Mouse (Mus musculus) cerebellum, adult 2 months (tissue): ENCODE results near the gene Zfp131. TPM values are rescaled to one million over a fixed set of nuclear protein-coding genes. Genes with fewer than 3 reads are reported as not detected.

Source experiments
- DNase-seq, 2 experiments: peaks; one replicate each; pipeline ENCODE4 v3.0.0; 2021
- H3K27ac ChIP-seq: fragments of 200-500 bp; 2 replicates; pipeline ENCODE4 v1.5.1; 2012; ENCODE audit warnings: low read length, control low read depth, inconsistent platforms; ENCODE audit not compliant: insufficient read depth
- H3K27me3 ChIP-seq: fragments of 200-500 bp; 2 replicates; pipeline ENCODE4 v1.6.1; 2012; ENCODE audit warnings: inconsistent platforms, mild to moderate bottlenecking, low read length, moderate library complexity; ENCODE audit not compliant: control insufficient read depth, insufficient read depth
- H3K4me1 ChIP-seq: fragments of 200-500 bp; 2 replicates; pipeline ENCODE4 v1.6.1; 2011; ENCODE audit warnings: low read length; ENCODE audit not compliant: control insufficient read depth, insufficient read depth
- H3K4me3 ChIP-seq: fragments of 200-500 bp; replicated peaks from 2 replicates; pipeline ENCODE3; 2011; ENCODE audit warnings: mild to moderate bottlenecking, low read depth, low read length, control low read depth; ENCODE audit not compliant: insufficient read depth
- CTCF ChIP-seq: fragments of 200-500 bp; IDR thresholded peaks from 2 replicates; pipeline ENCODE4 v1.5.1; 2011; ENCODE audit warnings: low read depth, mild to moderate bottlenecking, control low read depth, low read length, moderate library complexity, borderline replicate concordance; ENCODE audit not compliant: insufficient read depth
- POLR2A ChIP-seq: fragments of 200-500 bp; IDR thresholded peaks from 2 replicates; pipeline ENCODE4 v1.6.1; 2011; ENCODE audit warnings: low read length, control low read depth, borderline replicate concordance; ENCODE audit not compliant: insufficient read depth
- WGBS: fragments of 180-500 bp; shearing (Covaris S2); methylation state at CpG from one replicate; pipeline ENCODE4 v1.1.7; 2018; 5-methylcytosine and 5-hydroxymethylcytosine counted together
- polyA plus RNA-seq: library from polyadenylated mRNA; depleted of rRNA; stranded (reverse); fragments of >200 nt; gene quantifications from 2 replicates; pipeline ENCODE4 v1.2.3, GENCODE M21; 2012

Zfp131 gene
- polyA plus RNA-seq, 1 experiment = 26.1 TPM

GRCm38 (mm10) chr13:119768541-119768940 lies 22.1 kb downstream of the Zfp131 start:
- no peak overlapping the region for H3K4me3 ChIP-seq
- H3K27me3 ChIP-seq = no peaks in the 10 kb centered on the region
- no peak for TF ChIP-seq POLR2A
- TF ChIP-seq CTCF = no peak
- DNase-seq = peak in 1 of 2 experiments; percentile 29
- 45% methylated on average over 6 of the region's 6 CpGs for whole genome bisulfite sequencing
- no peak overlapping the region for H3K27ac ChIP-seq
- peaks cover 8% of the 10 kb centered on the region; the same call in 1 of the 2 replicates for H3K4me1 ChIP-seq

GRCm38 (mm10) chr13:119766480-119766879 lies 24.2 kb downstream of the Zfp131 start:
- DNase-seq = no peak
- TF ChIP-seq POLR2A (no peak), CTCF (no peak)
- WGBS = 87% methylated on average over 7 of the region's 7 CpGs

GRCm38 (mm10) chr13:119756831-119757230 lies 33.9 kb downstream of the Zfp131 start:
- peak overlapping the region; percentile 77 for H3K4me3 ChIP-seq
- 61% methylated on average over 5 of the region's 5 CpGs for WGBS

More at GRCm38 (mm10) chr13:119766480-119766879, 24.2 kb downstream of the Zfp131 start:
- no peak overlapping the region for H3K27ac ChIP-seq
- H3K4me3 ChIP-seq = no peak overlapping the region
- H3K4me1 ChIP-seq = peaks cover 8% of the 10 kb centered on the region; the same call in 1 of the 2 replicates
- no peaks in the 10 kb centered on the region for H3K27me3 ChIP-seq

GRCm38 (mm10) chr13:119755681-119756471 lies 34.8 kb downstream of the Zfp131 start, which contains the start of gene Nim1k:
Gene Nim1k, minus strand, starts transcription at chr13:119755882.
- Histone ChIP-seq H3K4me1 (no peaks in the 10 kb centered on the region), H3K27me3 (no peaks in the 10 kb centered on the region), H3K4me3 (peak within 1 kb of the TSS; percentile 77), H3K27ac (peak within 1 kb of the TSS; percentile 76)
- peak; percentile 69 for TF ChIP-seq POLR2A
- no peak for TF ChIP-seq CTCF
- DNase-seq = peak; percentile 89
- WGBS = under 1% methylated on average over 43 of the region's 43 CpGs

More at GRCm38 (mm10) chr13:119756831-119757230, 33.9 kb downstream of the Zfp131 start:
- TF ChIP-seq CTCF (no peak), POLR2A (no peak)
- Histone ChIP-seq H3K27ac (no peak overlapping the region), H3K27me3 (no peaks in the 10 kb centered on the region), H3K4me1 (no peaks in the 10 kb centered on the region)
- DNase-seq = no peak

GRCm38 (mm10) chr13:119755141-119755547 lies 35.5 kb downstream of the Zfp131 start:
- peak in 1 of 2 experiments; percentile 61 for DNase-seq
- peak overlapping the region; percentile 76 for H3K27ac ChIP-seq
- no peaks in the 10 kb centered on the region for H3K4me1 ChIP-seq
- H3K27me3 ChIP-seq = no peaks in the 10 kb centered on the region
- WGBS = under 1% methylated on average over 16 of the region's 16 CpGs
- TF ChIP-seq POLR2A (no peak), CTCF (no peak)
- H3K4me3 ChIP-seq = peak overlapping the region; percentile 77

GRCm38 (mm10) chr13:119754635-119755020 lies 36.1 kb downstream of the Zfp131 start:
- no peaks in the 10 kb centered on the region for H3K27me3 ChIP-seq
- no peak for TF ChIP-seq CTCF
- TF ChIP-seq POLR2A = no peak
- no peak overlapping the region for H3K4me3 ChIP-seq
- no peak overlapping the region for H3K27ac ChIP-seq
- no peaks in the 10 kb centered on the region for H3K4me1 ChIP-seq
- no peak for DNase-seq
- WGBS = 46% methylated on average over 3 of the region's 3 CpGs

GRCm38 (mm10) chr13:119753859-119754634 lies 36.6 kb downstream of the Zfp131 start:
- TF ChIP-seq CTCF = no peak
- TF ChIP-seq POLR2A = no peak
- H3K4me3 ChIP-seq = no peak overlapping the region
- 67% methylated on average over 9 of the region's 9 CpGs for WGBS
- no peaks in the 10 kb centered on the region for H3K4me1 ChIP-seq
- no peaks in the 10 kb centered on the region for H3K27me3 ChIP-seq
- no peak overlapping the region for H3K27ac ChIP-seq
- peak in 1 of 2 experiments; percentile 34 for DNase-seq

- Histone ChIP-seq H3K4me3 (no peak overlapping the region), H3K27ac (no peak overlapping the region), H3K4me1 (no peaks in the 10 kb centered on the region), H3K27me3 (no peaks in the 10 kb centered on the region)
- DNase-seq = no peak
- TF ChIP-seq CTCF (no peak), POLR2A (no peak)
- WGBS = 93% methylated on average over 4 of the region's 4 CpGs
These were observed 43.8 kb downstream of the Zfp131 start for GRCm38 (mm10) chr13:119746930-119747329.
